Mouse (Mus musculus) stomach, embryonic 15.5 days (tissue): ENCODE measurements at regions not wholly inside any gene's neighbourhood (a gene's known extent, or its start where the extent isn't known, plus 50 kb on each side); places are given as distances from the start of the nearest gene placed in this dataset.
A peak's percentile ranks its signal among the peaks of the same experiment; 100 is the strongest.
"Not testable (repeated sequence)": the region's sequence is repeated elsewhere in the genome, so short reads cannot be mapped to it uniquely, and the experiment has no call there.

Source experiments
- ATAC-seq: fragments of 200-750 bp; cut with Nextera tagmentation; 2 replicates; pipeline ENCODE4 v1.8.0; 2017; ENCODE audit warnings: low read depth, moderate number of reproducible peaks, moderate TSS enrichment; ENCODE audit not compliant: insufficient read depth, low FRiP score
- H3K27ac ChIP-seq: fragments of 300-500 bp; sonication (generic); 2 replicates; pipeline ENCODE4 v1.5.1; 2015; ENCODE audit warnings: mild to moderate bottlenecking, inconsistent platforms
- H3K27me3 ChIP-seq: fragments of 300-500 bp; sonication (generic); replicated peaks from 2 replicates; pipeline ENCODE4 v1.6.1; 2015; ENCODE audit warnings: inconsistent platforms
- H3K36me3 ChIP-seq: fragments of 300-500 bp; sonication (generic); 2 replicates; pipeline ENCODE4 v1.6.1; 2015; ENCODE audit warnings: inconsistent platforms
- H3K4me1 ChIP-seq: fragments of 300-500 bp; sonication (generic); 2 replicates; pipeline ENCODE4 v1.6.1; 2015; ENCODE audit warnings: inconsistent platforms
- H3K4me2 ChIP-seq: fragments of 300-500 bp; sonication (generic); 2 replicates; pipeline ENCODE4 v1.6.1; 2015; ENCODE audit warnings: mild to moderate bottlenecking, inconsistent platforms
- H3K4me3 ChIP-seq: fragments of 300-500 bp; sonication (generic); replicated peaks from 2 replicates; pipeline ENCODE4 v1.5.1; 2015; ENCODE audit warnings: inconsistent platforms
- H3K9ac ChIP-seq: fragments of 300-500 bp; sonication (generic); 2 replicates; pipeline ENCODE4 v1.6.1; 2015; ENCODE audit warnings: inconsistent platforms
- H3K9me3 ChIP-seq: fragments of 300-500 bp; sonication (generic); 2 replicates; pipeline ENCODE4 v1.6.1; 2016; ENCODE audit warnings: inconsistent platforms
- WGBS: fragments of 180-500 bp; shearing (Covaris S2); methylation state at CpG from one replicate; pipeline ENCODE4 v1.1.7; 2015; 5-methylcytosine and 5-hydroxymethylcytosine counted together

- H3K4me3 ChIP-seq, H3K4me1 ChIP-seq, H3K9me3 ChIP-seq, H3K27ac ChIP-seq, ATAC-seq, H3K4me2 ChIP-seq, H3K9ac ChIP-seq, H3K27me3 ChIP-seq, H3K36me3 ChIP-seq: not testable (repeated sequence)
- WGBS, result 86% methylated on average over 16 of the region's 16 CpGs
Measured at GRCm38 (mm10) chr1:157622156-157622555, 115.6 kb downstream of the Sec16b start.

- Histone ChIP-seq H3K27me3 (no peaks in the 10 kb centered on the region), H3K9ac (no peak overlapping the region), H3K4me1 (no peaks in the 10 kb centered on the region), H3K36me3 (no peaks in the 10 kb centered on the region), H3K27ac (no peak overlapping the region), H3K4me2 (no peak overlapping the region), H3K4me3 (no peak overlapping the region), H3K9me3 (no peaks in the 10 kb centered on the region)
- ATAC-seq, result no peak
- WGBS, result 69% methylated on average over 3 of the region's 3 CpGs
Measured at GRCm38 (mm10) chr1:157632586-157632985, 126.1 kb downstream of the Sec16b start.

- no peaks in the 10 kb centered on the region for H3K4me1 ChIP-seq
- no peaks in the 10 kb centered on the region for H3K36me3 ChIP-seq
- no peaks in the 10 kb centered on the region for H3K27me3 ChIP-seq
- WGBS, result 76% methylated on average over 6 of the region's 6 CpGs
- H3K4me3 ChIP-seq, result no peak overlapping the region
- no peak overlapping the region for H3K27ac ChIP-seq
- no peaks in the 10 kb centered on the region for H3K9me3 ChIP-seq
- no peak for ATAC-seq
- H3K4me2 ChIP-seq, result no peak overlapping the region
- no peak overlapping the region for H3K9ac ChIP-seq
Measured at GRCm38 (mm10) chr1:157633470-157633869, 126.9 kb downstream of the Sec16b start.

GRCm38 (mm10) chr1:157635776-157636175 is 129.2 kb downstream of the Sec16b start:
- Histone ChIP-seq H3K27me3 (no peaks in the 10 kb centered on the region), H3K9ac (no peak overlapping the region), H3K36me3 (no peaks in the 10 kb centered on the region), H3K27ac (no peak overlapping the region), H3K9me3 (no peaks in the 10 kb centered on the region), H3K4me3 (no peak overlapping the region), H3K4me2 (no peak overlapping the region), H3K4me1 (no peaks in the 10 kb centered on the region)
- 81% methylated on average over 6 of the region's 6 CpGs for WGBS
- ATAC-seq, result no peak

GRCm38 (mm10) chr1:157643524-157643923 is 137.0 kb downstream of the Sec16b start:
- Histone ChIP-seq H3K36me3 (no peaks in the 10 kb centered on the region), H3K4me1 (no peaks in the 10 kb centered on the region), H3K9ac (no peak overlapping the region), H3K27me3 (no peaks in the 10 kb centered on the region), H3K27ac (no peak overlapping the region), H3K4me3 (no peak overlapping the region), H3K4me2 (no peak overlapping the region), H3K9me3 (no peaks in the 10 kb centered on the region)
- 84% methylated on average over 6 of the region's 6 CpGs for WGBS
- no peak for ATAC-seq

- no peak for ATAC-seq
- 75% methylated on average over 8 of the region's 8 CpGs for WGBS
- no peak overlapping the region for H3K4me2 ChIP-seq
- H3K4me1 ChIP-seq, result no peaks in the 10 kb centered on the region
- H3K27ac ChIP-seq, result no peak overlapping the region
- no peak overlapping the region for H3K9ac ChIP-seq
- H3K9me3 ChIP-seq, result no peaks in the 10 kb centered on the region
- H3K27me3 ChIP-seq, result no peaks in the 10 kb centered on the region
- H3K4me3 ChIP-seq, result no peak overlapping the region
- H3K36me3 ChIP-seq, result no peaks in the 10 kb centered on the region
Measured at GRCm38 (mm10) chr1:157645682-157646421, 139.3 kb downstream of the Sec16b start.

- Histone ChIP-seq H3K4me1 (no peaks in the 10 kb centered on the region), H3K9ac (no peak overlapping the region), H3K4me3 (no peak overlapping the region), H3K36me3 (no peaks in the 10 kb centered on the region), H3K9me3 (no peaks in the 10 kb centered on the region), H3K4me2 (no peak overlapping the region), H3K27me3 (no peaks in the 10 kb centered on the region), H3K27ac (no peak overlapping the region)
- WGBS, result 60% methylated on average over 4 of the region's 4 CpGs
- ATAC-seq, result no peak
Measured at GRCm38 (mm10) chr1:157655446-157655845, 148.9 kb downstream of the Sec16b start.

- Histone ChIP-seq H3K4me2 (no peak overlapping the region), H3K4me1 (no peaks in the 10 kb centered on the region), H3K36me3 (no peaks in the 10 kb centered on the region), H3K9me3 (no peaks in the 10 kb centered on the region), H3K4me3 (no peak overlapping the region), H3K9ac (no peak overlapping the region), H3K27me3 (no peaks in the 10 kb centered on the region), H3K27ac (no peak overlapping the region)
- ATAC-seq, result no peak
- WGBS, result 88% methylated on average over 6 of the region's 6 CpGs
Measured at GRCm38 (mm10) chr1:157669626-157670025, 163.1 kb downstream of the Sec16b start.

GRCm38 (mm10) chr1:157684356-157684755 is 177.8 kb downstream of the Sec16b start:
- Histone ChIP-seq H3K36me3 (no peaks in the 10 kb centered on the region), H3K27ac (no peak overlapping the region), H3K4me3 (no peak overlapping the region), H3K4me1 (no peaks in the 10 kb centered on the region), H3K9ac (no peak overlapping the region), H3K9me3 (no peaks in the 10 kb centered on the region), H3K27me3 (no peaks in the 10 kb centered on the region), H3K4me2 (no peak overlapping the region)
- no peak for ATAC-seq
- 19% methylated on average over 7 of the region's 7 CpGs for WGBS

GRCm38 (mm10) chr1:157695198-157695597 is 188.7 kb downstream of the Sec16b start:
- no peak overlapping the region for H3K9ac ChIP-seq
- H3K4me1 ChIP-seq, result no peaks in the 10 kb centered on the region
- no peaks in the 10 kb centered on the region for H3K27me3 ChIP-seq
- WGBS, result 72% methylated on average over 2 of the region's 2 CpGs
- no peak overlapping the region for H3K27ac ChIP-seq
- H3K36me3 ChIP-seq, result no peaks in the 10 kb centered on the region
- H3K9me3 ChIP-seq, result no peaks in the 10 kb centered on the region
- ATAC-seq, result peak; percentile 97
- H3K4me2 ChIP-seq, result no peak overlapping the region
- H3K4me3 ChIP-seq, result no peak overlapping the region

- Histone ChIP-seq H3K27ac (no peak overlapping the region), H3K4me2 (no peak overlapping the region), H3K4me1 (no peaks in the 10 kb centered on the region), H3K4me3 (no peak overlapping the region), H3K9ac (no peak overlapping the region), H3K27me3 (no peaks in the 10 kb centered on the region), H3K36me3 (no peaks in the 10 kb centered on the region), H3K9me3 (no peaks in the 10 kb centered on the region)
- ATAC-seq, result no peak
- WGBS, result 73% methylated on average over 6 of the region's 6 CpGs
Measured at GRCm38 (mm10) chr1:157703639-157704038, 197.1 kb downstream of the Sec16b start.

- no peak overlapping the region for H3K27ac ChIP-seq
- no peak overlapping the region for H3K4me2 ChIP-seq
- no peaks in the 10 kb centered on the region for H3K4me1 ChIP-seq
- no peaks in the 10 kb centered on the region for H3K9me3 ChIP-seq
- 48% methylated on average over 4 of the region's 4 CpGs for WGBS
- no peaks in the 10 kb centered on the region for H3K27me3 ChIP-seq
- H3K36me3 ChIP-seq, result no peaks in the 10 kb centered on the region
- no peak overlapping the region for H3K4me3 ChIP-seq
- H3K9ac ChIP-seq, result no peak overlapping the region
- ATAC-seq, result no peak
Measured at GRCm38 (mm10) chr1:157705364-157705763, 198.8 kb downstream of the Sec16b start.

GRCm38 (mm10) chr1:157707256-157707655 is 200.7 kb downstream of the Sec16b start:
- Histone ChIP-seq H3K9ac (no peak overlapping the region), H3K4me2 (no peak overlapping the region), H3K36me3 (no peaks in the 10 kb centered on the region), H3K27me3 (no peaks in the 10 kb centered on the region), H3K9me3 (no peaks in the 10 kb centered on the region), H3K4me3 (no peak overlapping the region), H3K27ac (no peak overlapping the region), H3K4me1 (no peaks in the 10 kb centered on the region)
- no peak for ATAC-seq
- WGBS, result 79% methylated on average over 2 of the region's 2 CpGs
